8 mouse cellular contexts compared by ENCODE assay signal in the genomic region with DNA sequence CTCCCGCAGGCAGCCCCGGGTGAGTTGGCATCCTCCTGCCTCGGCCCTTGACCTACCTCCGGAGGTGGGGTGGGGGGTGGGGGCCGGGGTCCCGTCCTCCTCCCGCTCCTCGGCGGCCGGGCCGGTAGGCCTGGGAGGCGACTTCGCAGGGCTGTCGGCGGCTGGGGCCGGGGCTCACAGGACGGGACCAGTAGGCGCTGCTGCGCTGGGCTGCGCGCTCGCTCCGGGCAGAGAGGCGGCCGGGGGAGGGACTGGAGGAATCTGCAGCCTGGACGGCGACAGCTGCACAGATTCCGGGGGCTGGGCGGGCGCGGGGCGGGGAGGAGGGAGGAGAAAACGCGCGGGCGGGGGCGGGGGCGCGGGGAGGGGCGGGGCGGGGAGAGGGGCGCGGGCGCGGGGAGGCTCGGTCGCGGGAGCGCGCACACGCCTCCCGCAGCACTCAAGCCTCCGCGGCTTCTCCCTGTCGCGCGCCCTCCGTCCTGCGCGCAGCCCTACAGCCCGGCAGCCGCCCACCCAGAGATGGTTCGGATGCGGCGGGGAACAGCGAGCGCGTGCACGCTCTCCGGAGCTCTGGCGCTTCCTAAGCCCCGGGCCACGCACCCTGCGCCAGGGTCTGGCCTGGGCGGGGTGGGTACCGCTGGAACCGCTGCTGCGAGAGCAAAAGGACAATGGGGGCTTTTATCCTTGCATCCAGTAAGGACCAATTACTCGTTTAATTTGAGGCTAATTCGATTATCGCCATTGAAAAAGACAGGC. TPM values are rescaled to one million over a fixed set of nuclear protein-coding genes. Genes with fewer than 3 reads are reported as not detected.
DNase-seq lines count a peak whose midpoint lies in the region; ATAC-seq and TF ChIP-seq lines count a peak whose summit lies in the region.

Sptbn1 (minus strand) TSS at position 284 of the 756 bp plus-strand sequence.

- peak; percentile 88 for DNase-seq in limb, embryonic 14.5 days (ENCODE audit: low spot score)
- DNase-seq in spleen, postnatal 36 days (ENCODE audit: low spot score in 2 of 2) = peak; percentile 21 to 37

- peak within 1 kb of the TSS; percentile 80 for H3K4me2 ChIP-seq in heart, embryonic 11.5 days
- H3K4me2 ChIP-seq in kidney, embryonic 15.5 days = peak within 1 kb of the TSS; percentile 89
- peak within 1 kb of the TSS; percentile 94 for H3K4me2 ChIP-seq in limb, embryonic 14.5 days (replicated peaks; ENCODE audit: low read depth, low read length, severe bottlenecking)
- peak within 1 kb of the TSS; percentile 63 for H3K4me2 ChIP-seq in midbrain, embryonic 15.5 days

- peaks cover 43% of the 10 kb centered on the region for H3K79me3 ChIP-seq in C2C12 (ENCODE audit: low read depth)

- no peaks in the 10 kb centered on the region for H3K36me3 ChIP-seq in C2C12 (ENCODE audit: control insufficient read depth, insufficient read depth)
- H3K36me3 ChIP-seq in erythroblast, embryonic 14.5 days (ENCODE audit: control insufficient read depth) = no peaks in the 10 kb centered on the region
- no peaks in the 10 kb centered on the region for H3K36me3 ChIP-seq in heart, embryonic 11.5 days (ENCODE audit: control insufficient read depth, insufficient read depth, low read length)
- no peaks in the 10 kb centered on the region for H3K36me3 ChIP-seq in kidney, embryonic 15.5 days
- H3K36me3 ChIP-seq in limb, embryonic 14.5 days (ENCODE audit: control insufficient read depth, insufficient read depth, low read length) = no peaks in the 10 kb centered on the region
- H3K36me3 ChIP-seq in midbrain, embryonic 15.5 days (replicated peaks) = no peaks in the 10 kb centered on the region

- no peaks in the 10 kb centered on the region for H3K27me3 ChIP-seq in C2C12 (ENCODE audit: control insufficient read depth, insufficient read depth, insufficient read length)
- H3K27me3 ChIP-seq in erythroblast, embryonic 14.5 days (ENCODE audit: control insufficient read depth) = peaks cover 72% of the 10 kb centered on the region
- H3K27me3 ChIP-seq in heart, embryonic 11.5 days (ENCODE audit: control insufficient read depth, insufficient read depth, low read length) = no peaks in the 10 kb centered on the region
- H3K27me3 ChIP-seq in kidney, embryonic 15.5 days = no peaks in the 10 kb centered on the region
- no peaks in the 10 kb centered on the region for H3K27me3 ChIP-seq in limb, embryonic 14.5 days (ENCODE audit: control insufficient read depth, insufficient read depth, low read length)
- H3K27me3 ChIP-seq in midbrain, embryonic 15.5 days (replicated peaks) = no peaks in the 10 kb centered on the region

- H3K27ac ChIP-seq in bone marrow macrophage, adult 2 months (ENCODE audit: insufficient read depth, low read depth, low read length) = no peak within 1 kb of the TSS
- H3K27ac ChIP-seq in heart, embryonic 11.5 days (ENCODE audit: low read depth, low read length) = peak within 1 kb of the TSS; percentile 93
- H3K27ac ChIP-seq in kidney, embryonic 15.5 days = peak within 1 kb of the TSS; percentile 96
- H3K27ac ChIP-seq in limb, embryonic 14.5 days (replicated peaks; ENCODE audit: low read depth, low read length) = peak within 1 kb of the TSS; percentile 92
- peak within 1 kb of the TSS; percentile 93 for H3K27ac ChIP-seq in midbrain, embryonic 15.5 days

- peak; percentile 90 for ATAC-seq in heart, embryonic 11.5 days (replicated peaks; ENCODE audit: insufficient number of reproducible peaks, low FRiP score, low TSS enrichment)
- ATAC-seq in kidney, embryonic 15.5 days (replicated peaks; ENCODE audit: low FRiP score) = peak; percentile 98
- peak; percentile 94 for ATAC-seq in limb, embryonic 14.5 days (ENCODE audit: low FRiP score, low read depth)
- ATAC-seq in midbrain, embryonic 15.5 days (replicated peaks) = peak; percentile 96

- no peak for TF ChIP-seq POLR2A in bone marrow macrophage, adult 2 months (IDR thresholded peaks at IDR 0.05; ENCODE audit: borderline replicate concordance, low read depth, low read length)
- 0 out of 2 replicates have a peak, but pooled peaks have one; percentile 24 for TF ChIP-seq POLR2A in limb, embryonic 14.5 days (IDR thresholded peaks at IDR 0.05; ENCODE audit: borderline replicate concordance, extremely low read depth, insufficient read depth, insufficient read length)

- H3K9me3 ChIP-seq in erythroblast, embryonic 14.5 days (ENCODE audit: control insufficient read depth, low read length) = no peaks in the 10 kb centered on the region; the same call in 1 of the 2 replicates
- no peaks in the 10 kb centered on the region for H3K9me3 ChIP-seq in heart, embryonic 11.5 days (replicated peaks; ENCODE audit: control insufficient read depth, low read length)
- no peaks in the 10 kb centered on the region for H3K9me3 ChIP-seq in kidney, embryonic 15.5 days (replicated peaks)
- no peaks in the 10 kb centered on the region for H3K9me3 ChIP-seq in limb, embryonic 14.5 days (ENCODE audit: control insufficient read depth, low read length)
- no peaks in the 10 kb centered on the region for H3K9me3 ChIP-seq in midbrain, embryonic 15.5 days

- H3ac ChIP-seq in C2C12 (ENCODE audit: control insufficient read depth, insufficient read length, low read depth) = peak within 1 kb of the TSS; percentile 71

- peak within 1 kb of the TSS; percentile 98 for H3K9ac ChIP-seq in heart, embryonic 11.5 days (ENCODE audit: low read depth, low read length)
- peak within 1 kb of the TSS; percentile 80 for H3K9ac ChIP-seq in kidney, embryonic 15.5 days
- peak within 1 kb of the TSS; percentile 93 for H3K9ac ChIP-seq in limb, embryonic 14.5 days (ENCODE audit: low read depth, low read length, severe bottlenecking)
- peak within 1 kb of the TSS; percentile 91 for H3K9ac ChIP-seq in midbrain, embryonic 15.5 days

- H3K4me1 ChIP-seq in bone marrow macrophage, adult 2 months (ENCODE audit: control insufficient read depth, insufficient read depth, low read length) = peaks cover 2% of the 10 kb centered on the region; the same call in 1 of the 2 replicates
- peaks cover 13% of the 10 kb centered on the region for H3K4me1 ChIP-seq in erythroblast, embryonic 14.5 days (ENCODE audit: control insufficient read depth)
- peaks cover 23% of the 10 kb centered on the region for H3K4me1 ChIP-seq in heart, embryonic 11.5 days (ENCODE audit: control insufficient read depth, insufficient read depth, low read length)
- H3K4me1 ChIP-seq in kidney, embryonic 15.5 days = peaks cover 25% of the 10 kb centered on the region
- peaks cover 19% of the 10 kb centered on the region for H3K4me1 ChIP-seq in limb, embryonic 14.5 days (ENCODE audit: control insufficient read depth, insufficient read depth, low read length)
- H3K4me1 ChIP-seq in midbrain, embryonic 15.5 days = peaks cover 36% of the 10 kb centered on the region

- under 1% methylated on average over 42 of the region's 81 CpGs for WGBS in heart, embryonic 11.5 days (ENCODE audit: insufficient replicate concordance)
- WGBS in kidney, embryonic 15.5 days = under 1% methylated on average over 51 of the region's 81 CpGs
- WGBS in limb, embryonic 14.5 days = 0% methylated on average over 38 of the region's 81 CpGs
- WGBS in midbrain, embryonic 15.5 days = under 1% methylated on average over 52 of the region's 81 CpGs

- no peak for TF ChIP-seq CTCF in C2C12 (IDR thresholded peaks at IDR 0.05; ENCODE audit: control insufficient read depth, insufficient read depth, insufficient read length)
- no peak for TF ChIP-seq CTCF in bone marrow macrophage, adult 2 months (IDR thresholded peaks at IDR 0.05; ENCODE audit: low read depth, low read length)

- H3K4me3 ChIP-seq in C2C12 (ENCODE audit: insufficient read depth, poor library complexity, severe bottlenecking) = peak within 1 kb of the TSS; percentile 88
- peak within 1 kb of the TSS; percentile 67 for H3K4me3 ChIP-seq in bone marrow macrophage, adult 2 months (ENCODE audit: insufficient read depth, low read length)
- peak within 1 kb of the TSS; percentile 53 for H3K4me3 ChIP-seq in erythroblast, embryonic 14.5 days (replicated peaks)
- peak within 1 kb of the TSS; percentile 98 for H3K4me3 ChIP-seq in heart, embryonic 11.5 days (ENCODE audit: low read depth, low read length)
- peak within 1 kb of the TSS; percentile 68 for H3K4me3 ChIP-seq in kidney, embryonic 15.5 days (replicated peaks)
- H3K4me3 ChIP-seq in limb, embryonic 14.5 days (replicated peaks; ENCODE audit: low read length) = peak within 1 kb of the TSS; percentile 96
- H3K4me3 ChIP-seq in midbrain, embryonic 15.5 days = peak within 1 kb of the TSS; percentile 75

- H3K79me2 ChIP-seq in C2C12 (ENCODE audit: control insufficient read depth, insufficient read depth) = peaks cover 50% of the 10 kb centered on the region

TF ChIP-seq in C2C12, 6 proteins besides CTCF, POLR2A, EP300 and RAD21:
- TF ChIP-seq MYOD1 (IDR thresholded peaks at IDR 0.05; ENCODE audit: control insufficient read depth, insufficient read length, low read depth) (peak; percentile 58), FOSL1 (IDR thresholded peaks at IDR 0.05; ENCODE audit: insufficient read depth, low read length, poor library complexity, severe bottlenecking) (no peak)
TF ChIP-seq in C2C12: peak in this region for 1.

RNA-seq across cellular contexts. Expression of gene Sptbn1, which starts in this region (rescaled TPM):
- 50.2 TPM for polyA plus RNA-seq in C2C12 (2012; fragmentation: generic; extraction: Trizol)
- 33.4 and 36.3 TPM in 2 replicates for polyA plus RNA-seq in bone marrow macrophage, adult 2 months (2012; ENCODE audit: insufficient read depth, insufficient read length, missing spikeins)
- polyA plus RNA-seq in erythroblast, embryonic 14.5 days (2012) = 0.02 and 0.03 TPM in 2 replicates
- polyA plus RNA-seq in heart, embryonic 11.5 days (2014; fragmentation: Nextera tagmentation; extraction: Ambion mirVana) = 156 and 175 TPM in 2 replicates
- 114 and 119 TPM in 2 replicates for polyA plus RNA-seq in kidney, embryonic 15.5 days (2015; fragmentation: Nextera tagmentation; extraction: Ambion mirVana)
- polyA plus RNA-seq in limb, embryonic 14.5 days (2012; rRNA removed) = 92.0 and 101 TPM in 2 replicates
- polyA plus RNA-seq in limb, embryonic 14.5 days (2014; fragmentation: Nextera tagmentation; extraction: Ambion mirVana) = 117 and 120 TPM in 2 replicates
- polyA plus RNA-seq in midbrain, embryonic 15.5 days (2015; fragmentation: Nextera tagmentation; extraction: Ambion mirVana) = 175 and 176 TPM in 2 replicates

Comparison
In these comparisons a context has a peak if more than half of its experiments do, and no peak if none do; other contexts are left out.
1. RNA of gene Sptbn1 (polyA plus RNA-seq): 175 to 176 TPM in midbrain, embryonic 15.5 days, 156 to 175 TPM in heart, embryonic 11.5 days, 92.0 to 120 TPM in limb, embryonic 14.5 days, 114 to 119 TPM in kidney, embryonic 15.5 days, 50.2 TPM in C2C12 (single experiment) and 33.4 to 36.3 TPM in bone marrow macrophage, adult 2 months; 0.02 to 0.03 TPM in erythroblast, embryonic 14.5 days; every median in the first group is over 10 times any median in the second.
2. Peak in every context shown above with its lines, with median percentiles within 50 percentile points of each other: H3K4me3 ChIP-seq, ATAC-seq, H3K4me2 ChIP-seq and H3K9ac ChIP-seq.